Comparison of ENCODE assay signal across 8 mouse cellular contexts in genomic region chr15:90568050-90568449, GRCm38 (mm10).
"Had no signal": no experiment of that assay in that cellular context is flagged by ENCODE, and none has a peak within 500 bp of the region (broad histone marks: within the 10 kb centered on the region; RNA-seq: fewer than 3 reads in every experiment).

No protein-coding gene starts in this region.

- DNase-seq: lung, adult 18-20 months; lung, embryonic 14.5 days; lung, postnatal 10 days; lung, postnatal 36 days; right cerebral cortex, postnatal 25 days; thymus, adult 18-20 months; thymus, postnatal 25 days; thymus, postnatal 4 days had no signal
